Mouse (Mus musculus) stomach, postnatal 0 days (tissue): ENCODE measurements around the gene Arhgap11a. TPM values are rescaled to one million over a fixed set of nuclear protein-coding genes. Genes with fewer than 3 reads are reported as not detected.

Experiments
- ATAC-seq: fragments of 200-750 bp; cut with Nextera tagmentation; 2 replicates; pipeline ENCODE4 v1.8.0; 2017; ENCODE audit not compliant: low FRiP score, low TSS enrichment
- DNase-seq: peaks from one replicate; pipeline ENCODE4 v3.0.0-alpha.2; 2016; ENCODE audit warnings: low spot score
- H3K27ac ChIP-seq: fragments of 300-500 bp; sonication (generic); replicated peaks from 2 replicates; pipeline ENCODE4 v1.5.1; 2014; ENCODE audit warnings: mild to moderate bottlenecking, control low read depth
- H3K27me3 ChIP-seq: fragments of 300-500 bp; sonication (generic); 2 replicates; pipeline ENCODE4 v1.6.1; 2014; ENCODE audit warnings: low read length; ENCODE audit not compliant: control insufficient read depth, insufficient read depth
- H3K36me3 ChIP-seq: fragments of 300-500 bp; sonication (generic); 2 replicates; pipeline ENCODE4 v1.6.1; 2014; ENCODE audit warnings: low read length, mixed read lengths; ENCODE audit not compliant: control insufficient read depth, insufficient read depth
- H3K4me1 ChIP-seq: fragments of 300-500 bp; sonication (generic); replicated peaks from 2 replicates; pipeline ENCODE4 v1.6.1; 2014; ENCODE audit warnings: antibody characterized with exemption; ENCODE audit not compliant: control insufficient read depth, insufficient read depth
- H3K4me2 ChIP-seq: fragments of 300-500 bp; sonication (generic); replicated peaks from 2 replicates; pipeline ENCODE4 v1.6.1; 2014; ENCODE audit warnings: low read depth, mild to moderate bottlenecking, control low read depth, moderate library complexity
- H3K4me3 ChIP-seq: fragments of 300-500 bp; sonication (generic); 2 replicates; pipeline ENCODE4 v1.5.1; 2014; ENCODE audit warnings: low read depth, low read length, control low read depth
- H3K9ac ChIP-seq: fragments of 300-500 bp; sonication (generic); 2 replicates; pipeline ENCODE4 v1.6.1; 2014; ENCODE audit warnings: mild to moderate bottlenecking, low read length, control low read depth, mixed read lengths
- H3K9me3 ChIP-seq: fragments of 300-500 bp; sonication (generic); 2 replicates; pipeline ENCODE4 v1.6.1; 2016; ENCODE audit warnings: low read length; ENCODE audit not compliant: control insufficient read depth
- CTCF ChIP-seq: IDR thresholded peaks from 2 replicates; pipeline ENCODE4 v1.5.1; 2016; ENCODE audit warnings: antibody characterized with exemption, low read depth, mild to moderate bottlenecking, moderate library complexity
- EP300 ChIP-seq: optimal IDR thresholded peaks from 2 replicates; pipeline ENCODE3; 2016; ENCODE audit warnings: antibody characterized with exemption
- WGBS: fragments of 180-500 bp; shearing (Covaris S2); extraction: QIAGEN DNeasy Blood & Tissue Kit; methylation state at CpG from one replicate; pipeline ENCODE4 v1.1.7; 2014; 5-methylcytosine and 5-hydroxymethylcytosine counted together
- polyA plus RNA-seq: library from polyadenylated mRNA; unstranded; fragments of >200 nt; fragmentation: Nextera tagmentation; extraction: Ambion mirVana; gene quantifications from 2 replicates; pipeline ENCODE4 v1.2.1, GENCODE M21; 2015

The Arhgap11a gene
- polyA plus RNA-seq, 1 experiment from 2014 or later: 7.7 TPM

DNA sequence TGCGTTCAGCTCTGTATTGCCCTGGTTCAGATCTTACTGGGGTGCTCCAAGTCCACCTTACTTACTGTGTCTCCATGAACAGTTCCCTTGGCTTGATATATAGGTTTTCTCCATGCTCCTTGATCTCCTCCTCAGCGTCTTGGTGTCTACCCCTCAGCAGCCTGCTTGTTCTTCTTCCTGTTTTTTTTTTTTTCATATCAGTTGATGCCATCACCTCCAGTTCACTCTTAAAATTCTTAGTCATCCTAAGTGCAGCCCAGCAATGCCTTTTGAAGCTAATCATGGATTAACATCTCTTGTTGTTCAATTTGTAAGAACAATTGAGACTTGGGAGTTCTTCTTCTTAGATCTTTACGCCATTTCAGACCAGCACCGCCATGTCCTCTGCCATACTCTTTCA is 19.9 kb upstream of the Arhgap11a start:
- no peaks in the 10 kb centered on the region for H3K36me3 ChIP-seq
- no peak for ATAC-seq
- no peak overlapping the region for H3K4me2 ChIP-seq
- no peak overlapping the region for H3K27ac ChIP-seq
- no peaks in the 10 kb centered on the region for H3K27me3 ChIP-seq
- H3K4me3 ChIP-seq: no peak overlapping the region
- WGBS: 86% methylated on average over 4 of the region's 4 CpGs
- H3K4me1 ChIP-seq: no peaks in the 10 kb centered on the region
- no peak for TF ChIP-seq CTCF
- no peak for TF ChIP-seq EP300
- no peak overlapping the region for H3K9ac ChIP-seq
- DNase-seq: no peak
- H3K9me3 ChIP-seq: no peaks in the 10 kb centered on the region

DNA sequence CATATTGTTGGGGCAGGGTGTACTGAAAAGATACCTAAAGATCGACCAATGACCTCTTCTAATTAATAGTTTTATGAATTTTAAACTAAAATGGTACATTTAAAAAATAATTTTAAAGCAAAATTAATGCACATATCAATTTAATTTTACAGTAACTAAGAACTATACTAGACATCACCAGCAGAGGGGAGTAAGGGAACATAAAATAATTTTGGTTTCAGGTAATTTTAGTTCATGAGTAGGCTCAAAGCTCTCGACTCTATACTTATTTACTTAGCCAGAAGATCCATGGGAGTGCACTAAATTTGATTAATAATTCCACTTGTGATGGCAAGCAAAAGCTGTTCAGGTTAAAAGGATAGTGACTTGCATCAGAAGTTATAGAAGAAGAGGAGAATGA is 17.7 kb upstream of the Arhgap11a start:
- no peak overlapping the region for H3K9ac ChIP-seq
- H3K9me3 ChIP-seq: no peaks in the 10 kb centered on the region
- no peak overlapping the region for H3K4me3 ChIP-seq
- ATAC-seq: no peak
- DNase-seq: no peak
- no peaks in the 10 kb centered on the region for H3K36me3 ChIP-seq
- H3K4me1 ChIP-seq: no peaks in the 10 kb centered on the region
- H3K27ac ChIP-seq: no peak overlapping the region
- H3K4me2 ChIP-seq: no peak overlapping the region
- WGBS: 14% methylated on average over 2 of the region's 2 CpGs
- H3K27me3 ChIP-seq: no peaks in the 10 kb centered on the region
- TF ChIP-seq EP300: no peak
- peak; percentile 68 for TF ChIP-seq CTCF

GRCm38 (mm10) chr2:113849141-113849540 is 680 bp upstream of the Arhgap11a start:
- TF ChIP-seq EP300: no peak
- TF ChIP-seq CTCF: no peak
- Histone ChIP-seq H3K36me3 (no peaks in the 10 kb centered on the region), H3K4me3 (peak overlapping the region; percentile 76), H3K27ac (peak overlapping the region; percentile 61), H3K9me3 (no peaks in the 10 kb centered on the region), H3K4me2 (peak overlapping the region; percentile 83), H3K27me3 (no peaks in the 10 kb centered on the region), H3K9ac (peak overlapping the region; percentile 59), H3K4me1 (no peaks in the 10 kb centered on the region)
- peak; percentile 53 for ATAC-seq
- 0% methylated on average over 3 of the region's 3 CpGs for whole genome bisulfite sequencing
- no peak for DNase-seq

DNA sequence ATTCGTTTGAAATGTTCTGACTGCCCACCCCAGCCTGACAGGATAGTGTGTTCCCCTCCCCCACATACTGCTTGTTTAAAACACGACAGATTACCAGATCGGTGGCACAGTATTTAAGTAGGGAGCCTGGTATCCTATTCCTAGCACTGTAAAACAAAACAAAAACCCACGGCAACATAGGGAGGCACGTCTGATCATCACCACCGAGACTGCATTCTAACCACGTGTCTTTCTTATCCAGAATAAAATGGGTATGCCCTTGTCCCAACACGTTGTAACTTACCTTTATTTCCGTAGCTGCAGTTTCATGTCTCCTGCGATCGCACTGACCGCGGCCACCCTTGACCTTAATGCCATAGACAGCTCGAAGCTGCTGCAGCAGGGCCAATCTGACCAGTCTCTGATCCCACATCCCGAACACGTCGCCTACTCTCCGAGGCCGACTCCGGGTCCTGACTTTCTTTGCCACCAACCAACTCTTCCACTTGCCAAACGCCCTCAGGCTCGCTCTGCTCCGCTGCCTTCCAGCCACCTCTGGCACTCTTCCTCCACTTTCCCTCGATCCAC is 700 bp downstream of the Arhgap11a start:
- TF ChIP-seq CTCF (no peak), EP300 (no peak)
- H3K9me3 ChIP-seq: no peaks in the 10 kb centered on the region
- WGBS: under 1% methylated on average over 24 of the region's 24 CpGs
- peak overlapping the region; percentile 88 for H3K27ac ChIP-seq
- H3K9ac ChIP-seq: peak overlapping the region; percentile 76
- no peaks in the 10 kb centered on the region for H3K27me3 ChIP-seq
- DNase-seq (peak; percentile 57), ATAC-seq (peak; percentile 6; the same call in 1 of the 2 replicates)
- no peaks in the 10 kb centered on the region for H3K36me3 ChIP-seq
- H3K4me2 ChIP-seq: peak overlapping the region; percentile 83
- H3K4me3 ChIP-seq: peak overlapping the region; percentile 76
- no peaks in the 10 kb centered on the region for H3K4me1 ChIP-seq

GRCm38 (mm10) chr2:113845081-113845480 is 3.4 kb downstream of the Arhgap11a start:
- H3K27ac ChIP-seq: no peak overlapping the region
- no peaks in the 10 kb centered on the region for H3K4me1 ChIP-seq
- ATAC-seq (no peak), DNase-seq (no peak)
- H3K9me3 ChIP-seq: no peaks in the 10 kb centered on the region
- H3K36me3 ChIP-seq: no peaks in the 10 kb centered on the region
- no peak overlapping the region for H3K4me2 ChIP-seq
- TF ChIP-seq CTCF (no peak), EP300 (no peak)
- H3K4me3 ChIP-seq: no peak overlapping the region
- H3K9ac ChIP-seq: no peak overlapping the region
- WGBS: 39% methylated on average over 4 of the region's 4 CpGs
- no peaks in the 10 kb centered on the region for H3K27me3 ChIP-seq

- Histone ChIP-seq H3K27me3 (no peaks in the 10 kb centered on the region), H3K4me2 (no peak overlapping the region), H3K4me3 (no peak overlapping the region), H3K36me3 (no peaks in the 10 kb centered on the region), H3K4me1 (no peaks in the 10 kb centered on the region), H3K9ac (no peak overlapping the region), H3K9me3 (no peaks in the 10 kb centered on the region), H3K27ac (no peak overlapping the region)
- 87% methylated on average over 4 of the region's 4 CpGs for WGBS
- TF ChIP-seq EP300 (no peak), CTCF (no peak)
- no peak for DNase-seq
- peak; percentile 78 for ATAC-seq
Observed at GRCm38 (mm10) chr2:113841656-113842437, 6.6 kb downstream of the Arhgap11a start.
